Mouse (Mus musculus): ENCODE measurements around the gene Adcy1. TPM values are rescaled to one million over a fixed set of nuclear protein-coding genes. Genes with fewer than 3 reads are reported as not detected.
A peak's percentile ranks its signal among the peaks of the same experiment; 100 is the strongest.

Gene Adcy1
- polyA plus RNA-seq, 1 experiment from 2014 or later = 5.5 TPM

DNA sequence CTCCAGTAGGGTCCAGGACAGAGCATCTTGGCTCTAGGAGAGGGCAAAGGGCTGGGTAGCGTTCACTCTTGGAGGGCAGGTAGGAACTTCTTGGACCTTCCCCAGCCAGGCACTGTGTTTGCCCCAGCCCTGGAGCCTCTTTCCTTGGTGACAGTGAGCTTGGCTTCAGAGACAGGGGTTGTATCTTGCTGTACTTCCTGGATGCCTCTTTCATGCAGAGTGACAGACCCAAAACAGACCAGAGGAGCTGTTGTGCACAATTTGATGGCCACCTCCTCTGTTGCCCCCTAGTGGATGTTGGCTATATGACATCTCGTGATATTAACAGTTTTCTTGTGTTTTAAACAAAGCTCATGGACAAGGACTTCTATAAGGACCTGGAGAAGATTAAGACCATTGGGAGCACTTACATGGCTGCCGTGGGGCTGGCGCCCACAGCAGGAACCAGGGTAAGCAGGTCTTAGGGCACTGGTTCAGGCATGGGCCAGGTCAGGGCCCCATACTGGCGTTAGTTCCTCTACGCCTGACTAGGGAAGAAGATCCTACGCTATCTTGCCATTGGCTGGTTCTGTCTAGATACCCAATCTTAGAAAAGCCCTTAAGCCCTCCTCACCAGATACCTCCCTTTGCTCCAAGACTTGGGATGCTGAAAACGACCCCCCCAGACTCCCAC, 98.3 kb downstream of the Adcy1 start:
- ATAC-seq (ENCODE audit: low read depth) = peak; percentile 51; the same call in 1 of the 2 replicates
- 82% methylated on average over 8 of the region's 8 CpGs for WGBS
- Histone ChIP-seq H3K4me3 (no peak overlapping the region), H3K27ac (replicated peaks) (peak overlapping the region; percentile 80; the same call in 1 of the 2 replicates), H3K4me2 (no peak overlapping the region), H3K36me3 (peaks cover 4% of the 10 kb centered on the region; the same call in 1 of the 2 replicates), H3K4me1 (replicated peaks) (peaks cover 29% of the 10 kb centered on the region), H3K27me3 (no peaks in the 10 kb centered on the region), H3K9ac (no peak overlapping the region), H3K9me3 (no peaks in the 10 kb centered on the region)

DNA sequence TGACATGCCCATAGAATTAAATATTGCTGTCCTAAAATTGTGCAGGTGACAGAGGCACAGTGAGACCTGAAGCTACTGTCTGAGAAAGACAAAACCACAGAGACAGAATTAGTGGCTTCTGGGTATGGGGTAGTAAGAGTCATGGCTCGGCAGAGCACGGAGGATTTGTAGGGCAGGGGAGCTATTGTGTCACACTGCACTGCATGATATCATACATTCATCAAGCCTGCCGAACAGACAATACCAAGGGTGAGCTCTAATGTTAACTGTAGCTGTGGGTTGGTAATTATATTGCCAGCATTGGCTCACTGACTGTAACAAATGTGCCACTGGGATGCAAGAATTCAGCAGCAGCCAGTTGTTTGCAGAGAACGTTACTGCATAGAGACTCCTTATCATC, 101.1 kb downstream of the Adcy1 start:
- no peak overlapping the region for H3K4me3 ChIP-seq
- H3K36me3 ChIP-seq = peaks cover 16% of the 10 kb centered on the region
- peaks cover 29% of the 10 kb centered on the region for H3K4me1 ChIP-seq (replicated peaks)
- WGBS = 42% methylated on average over 4 of the region's 4 CpGs
- peak overlapping the region; percentile 56 for H3K27ac ChIP-seq (replicated peaks)
- no peak overlapping the region for H3K4me2 ChIP-seq
- no peaks in the 10 kb centered on the region for H3K9me3 ChIP-seq
- peak; percentile 66; the same call in 1 of the 2 replicates for ATAC-seq (ENCODE audit: low read depth)
- no peaks in the 10 kb centered on the region for H3K27me3 ChIP-seq
- no peak overlapping the region for H3K9ac ChIP-seq

GRCm38 (mm10) chr11:7169645-7170044, 106.4 kb downstream of the Adcy1 start:
- peaks cover 7% of the 10 kb centered on the region for H3K4me1 ChIP-seq (replicated peaks)
- H3K9ac ChIP-seq = no peak overlapping the region
- H3K4me2 ChIP-seq = no peak overlapping the region
- 100% methylated on average over 1 of the region's 1 CpGs for WGBS
- no peak overlapping the region for H3K4me3 ChIP-seq
- no peaks in the 10 kb centered on the region for H3K9me3 ChIP-seq
- no peaks in the 10 kb centered on the region for H3K27me3 ChIP-seq
- H3K27ac ChIP-seq (replicated peaks) = no peak overlapping the region
- no peak for ATAC-seq (ENCODE audit: low read depth)
- H3K36me3 ChIP-seq = peaks cover 33% of the 10 kb centered on the region

- WGBS = 87% methylated on average over 6 of the region's 6 CpGs
- Histone ChIP-seq H3K27ac (replicated peaks) (no peak overlapping the region), H3K4me2 (no peak overlapping the region), H3K4me3 (no peak overlapping the region), H3K36me3 (peaks cover 22% of the 10 kb centered on the region), H3K9me3 (no peaks in the 10 kb centered on the region), H3K9ac (no peak overlapping the region), H3K4me1 (replicated peaks) (no peaks in the 10 kb centered on the region), H3K27me3 (no peaks in the 10 kb centered on the region)
- no peak for ATAC-seq (ENCODE audit: low read depth)
Measured at GRCm38 (mm10) chr11:7173664-7174063, 110.4 kb downstream of the Adcy1 start.

GRCm38 (mm10) chr11:7178724-7179123, 115.4 kb downstream of the Adcy1 start:
- Histone ChIP-seq H3K9ac (no peak overlapping the region), H3K9me3 (no peaks in the 10 kb centered on the region)
- no peak for ATAC-seq (ENCODE audit: low read depth)

DNA sequence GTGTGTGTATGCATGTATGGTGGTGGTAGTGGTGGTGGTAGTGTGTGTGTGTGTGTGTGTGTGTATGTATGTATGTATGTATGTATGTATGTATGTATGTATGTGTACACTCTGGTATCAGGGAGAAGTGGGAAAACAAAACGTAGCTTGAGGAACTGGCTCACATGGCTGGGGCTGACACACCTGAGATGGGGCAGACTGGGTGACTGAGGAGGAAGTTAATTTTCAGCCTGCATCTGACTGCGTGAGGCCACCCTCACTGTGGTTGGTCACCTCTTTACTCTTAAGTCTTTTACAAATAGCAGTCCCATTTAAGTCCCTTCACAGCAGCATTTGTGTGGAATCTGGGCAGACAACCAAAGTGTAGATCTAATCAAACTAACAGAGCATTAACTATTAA, 116.0 kb downstream of the Adcy1 start:
- Histone ChIP-seq H3K4me2 (no peak overlapping the region), H3K9ac (no peak overlapping the region), H3K27me3 (no peaks in the 10 kb centered on the region), H3K4me1 (replicated peaks) (peaks cover 8% of the 10 kb centered on the region; the same call in 1 of the 2 replicates), H3K27ac (replicated peaks) (no peak overlapping the region), H3K4me3 (no peak overlapping the region), H3K36me3 (no peaks in the 10 kb centered on the region), H3K9me3 (no peaks in the 10 kb centered on the region)
- no peak for ATAC-seq (ENCODE audit: low read depth)
- WGBS = 100% methylated on average over 2 of the region's 2 CpGs

More at GRCm38 (mm10) chr11:7178724-7179123, 115.4 kb downstream of the Adcy1 start:
- H3K36me3 ChIP-seq = no peaks in the 10 kb centered on the region
- H3K27ac ChIP-seq (replicated peaks) = no peak overlapping the region
- 0 out of 2 replicates have a peak, but pooled peaks cover 4% of the 10 kb centered on the region for H3K4me1 ChIP-seq (replicated peaks)
- H3K4me3 ChIP-seq = no peak overlapping the region
- H3K4me2 ChIP-seq = no peak overlapping the region
- 74% methylated on average over 4 of the region's 4 CpGs for WGBS
- H3K27me3 ChIP-seq = no peaks in the 10 kb centered on the region

DNA sequence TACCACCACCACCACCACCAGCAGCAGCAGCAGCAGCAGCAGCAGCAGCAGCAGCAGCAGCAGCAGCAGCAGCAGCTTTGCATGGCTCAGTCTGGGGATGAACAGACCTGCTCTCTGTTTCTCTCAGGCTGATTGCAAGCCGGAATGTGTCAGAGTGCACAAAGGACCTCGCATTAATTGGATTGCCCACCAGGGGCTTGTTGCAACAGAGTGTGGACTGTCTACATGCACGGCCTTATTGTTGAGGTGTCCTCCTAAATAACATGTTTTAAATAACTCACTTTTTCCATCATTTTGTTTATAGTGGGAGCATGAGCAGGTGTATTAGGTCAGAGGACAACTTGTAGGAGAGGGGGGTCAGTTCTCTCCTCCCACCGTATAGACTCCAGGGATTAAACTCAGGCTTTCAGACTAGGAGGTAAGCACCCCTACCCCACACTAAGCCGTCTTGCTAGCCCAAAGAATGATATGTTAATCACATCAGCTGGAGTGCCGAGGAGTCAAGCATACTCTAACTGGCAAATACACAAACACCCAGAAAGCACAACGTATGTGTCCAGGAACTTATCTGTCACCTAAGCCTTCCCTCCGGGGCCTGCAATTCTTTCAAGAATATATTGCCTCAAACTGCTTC, 119.2 kb downstream of the Adcy1 start:
- 39% methylated on average over 8 of the region's 8 CpGs for WGBS
- no peaks in the 10 kb centered on the region for H3K9me3 ChIP-seq
- H3K36me3 ChIP-seq = no peaks in the 10 kb centered on the region
- peaks cover 14% of the 10 kb centered on the region; the same call in 1 of the 2 replicates for H3K4me1 ChIP-seq (replicated peaks)
- H3K4me3 ChIP-seq = no peak overlapping the region
- no peak overlapping the region for H3K27ac ChIP-seq (replicated peaks)
- H3K27me3 ChIP-seq = no peaks in the 10 kb centered on the region
- H3K9ac ChIP-seq = no peak overlapping the region
- peak; percentile 65; the same call in 1 of the 2 replicates for ATAC-seq (ENCODE audit: low read depth)
- H3K4me2 ChIP-seq = no peak overlapping the region

DNA sequence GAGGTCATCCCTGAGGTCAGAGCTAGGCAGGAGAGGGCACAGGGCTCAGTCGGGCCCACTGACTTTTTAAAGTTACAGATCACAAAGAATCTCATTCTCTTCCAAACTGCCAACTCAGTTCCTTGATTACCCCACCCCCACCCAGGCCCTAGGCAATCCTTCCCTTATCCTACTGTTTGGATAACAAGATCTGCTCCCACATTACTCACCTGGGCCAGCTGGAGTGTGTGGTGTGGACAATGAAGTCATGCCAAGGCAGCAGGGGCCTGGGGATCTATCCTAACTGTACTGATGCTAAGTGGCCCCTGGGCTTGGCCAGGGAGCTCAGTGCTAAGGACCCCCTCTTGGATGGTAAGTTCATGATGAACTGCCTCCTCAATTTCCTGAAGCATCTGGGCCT, 121.1 kb downstream of the Adcy1 start:
- WGBS = 39% methylated on average over 1 of the region's 1 CpGs
- Histone ChIP-seq H3K4me1 (replicated peaks) (peaks cover 14% of the 10 kb centered on the region; the same call in 1 of the 2 replicates), H3K9ac (no peak overlapping the region), H3K4me3 (no peak overlapping the region), H3K27ac (replicated peaks) (no peak overlapping the region), H3K36me3 (no peaks in the 10 kb centered on the region), H3K27me3 (no peaks in the 10 kb centered on the region), H3K4me2 (no peak overlapping the region), H3K9me3 (no peaks in the 10 kb centered on the region)
- no peak for ATAC-seq (ENCODE audit: low read depth)

GRCm38 (mm10) chr11:7187472-7187871, 124.2 kb downstream of the Adcy1 start:
- no peak overlapping the region for H3K4me2 ChIP-seq
- no peak overlapping the region for H3K27ac ChIP-seq (replicated peaks)
- ATAC-seq (ENCODE audit: low read depth) = no peak
- H3K36me3 ChIP-seq = no peaks in the 10 kb centered on the region
- peaks cover 14% of the 10 kb centered on the region; the same call in 1 of the 2 replicates for H3K4me1 ChIP-seq (replicated peaks)
- 76% methylated on average over 8 of the region's 8 CpGs for WGBS
- H3K9me3 ChIP-seq = no peaks in the 10 kb centered on the region
- H3K4me3 ChIP-seq = no peak overlapping the region
- no peak overlapping the region for H3K9ac ChIP-seq
- H3K27me3 ChIP-seq = no peaks in the 10 kb centered on the region

DNA sequence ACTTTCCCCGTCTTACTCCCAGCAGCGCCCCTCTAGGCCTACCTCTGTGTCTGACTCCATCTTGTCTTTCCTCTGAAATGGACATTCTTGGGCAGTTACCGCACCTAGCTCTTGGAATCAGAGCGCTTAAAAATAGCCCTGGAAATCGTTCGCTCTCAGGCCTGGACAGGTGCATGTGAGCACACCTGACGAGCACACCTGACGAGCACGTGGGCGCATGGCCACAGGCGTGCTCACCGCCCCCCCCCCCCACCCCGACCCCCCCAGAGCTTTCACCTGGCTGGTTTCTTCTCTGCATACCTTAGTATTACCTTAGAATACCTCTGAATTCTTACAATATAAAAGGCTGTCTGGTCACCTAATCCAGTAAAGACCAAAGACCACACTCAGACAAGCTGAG, 125.2 kb downstream of the Adcy1 start, which contains the start of gene Gm11985:
Gm11985 (minus strand) TSS at position 101 of the 400 bp plus-strand sequence.
- no peak within 1 kb of the TSS for H3K4me2 ChIP-seq
- no peak within 1 kb of the TSS for H3K4me3 ChIP-seq
- H3K4me1 ChIP-seq (replicated peaks) = peaks cover 10% of the 10 kb centered on the region; the same call in 1 of the 2 replicates
- no peak within 1 kb of the TSS for H3K9ac ChIP-seq
- H3K36me3 ChIP-seq = no peaks in the 10 kb centered on the region
- no peak for ATAC-seq (ENCODE audit: low read depth)
- 91% methylated on average over 13 of the region's 13 CpGs for WGBS
- H3K27me3 ChIP-seq = no peaks in the 10 kb centered on the region
- no peak within 1 kb of the TSS for H3K27ac ChIP-seq (replicated peaks)
- no peaks in the 10 kb centered on the region for H3K9me3 ChIP-seq

DNA sequence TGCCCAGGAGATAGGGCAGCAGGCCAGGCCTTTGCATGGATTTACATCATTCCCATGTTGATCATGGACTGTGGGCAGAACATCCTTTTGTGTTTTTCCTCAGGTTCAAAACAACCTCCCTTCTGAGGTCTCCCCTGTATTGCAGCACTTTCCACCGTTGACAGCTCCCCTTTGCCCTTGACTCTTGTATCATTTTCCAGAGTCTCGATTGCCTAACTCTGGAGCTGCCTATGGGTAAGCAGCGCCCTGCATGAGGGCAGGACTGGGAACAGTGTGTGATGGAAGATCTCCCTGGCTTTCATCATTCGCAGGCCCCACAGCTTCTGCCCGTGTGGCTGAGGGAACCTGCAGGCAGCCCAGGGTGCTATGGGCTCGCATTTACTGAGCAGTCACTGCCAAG, 129.4 kb downstream of the Adcy1 start:
- no peaks in the 10 kb centered on the region for H3K36me3 ChIP-seq
- WGBS = 67% methylated on average over 6 of the region's 6 CpGs
- no peak for ATAC-seq (ENCODE audit: low read depth)
- no peak overlapping the region for H3K27ac ChIP-seq (replicated peaks)
- no peaks in the 10 kb centered on the region for H3K9me3 ChIP-seq
- H3K4me3 ChIP-seq = no peak overlapping the region
- H3K4me2 ChIP-seq = no peak overlapping the region
- peaks cover 6% of the 10 kb centered on the region for H3K4me1 ChIP-seq (replicated peaks)
- H3K27me3 ChIP-seq = no peaks in the 10 kb centered on the region
- no peak overlapping the region for H3K9ac ChIP-seq

DNA sequence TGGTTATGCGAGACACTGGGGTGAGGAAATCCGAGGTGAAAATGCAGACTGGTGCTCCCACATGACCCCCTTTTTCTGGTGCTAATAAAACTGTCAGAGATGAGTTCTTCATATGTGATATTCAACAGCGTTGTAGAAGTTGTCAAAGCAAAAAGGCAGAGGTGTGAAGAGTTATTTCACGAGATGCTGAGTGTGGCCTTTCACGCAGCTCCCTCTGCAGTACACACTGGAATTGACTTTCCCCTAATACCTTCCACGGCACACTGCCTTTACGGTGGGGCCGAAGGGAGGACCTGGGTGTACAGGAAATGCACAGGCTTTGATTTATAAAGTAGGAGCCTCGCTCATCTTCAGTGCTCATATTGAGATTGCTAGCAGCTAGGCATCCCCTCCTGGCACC, 129.8 kb downstream of the Adcy1 start:
- Histone ChIP-seq H3K9me3 (no peaks in the 10 kb centered on the region), H3K4me1 (replicated peaks) (peaks cover 6% of the 10 kb centered on the region), H3K36me3 (no peaks in the 10 kb centered on the region), H3K27me3 (no peaks in the 10 kb centered on the region), H3K4me2 (no peak overlapping the region), H3K4me3 (no peak overlapping the region), H3K9ac (no peak overlapping the region), H3K27ac (replicated peaks) (no peak overlapping the region)
- WGBS = 77% methylated on average over 9 of the region's 9 CpGs
- ATAC-seq (ENCODE audit: low read depth) = no peak

Data from neural tube, embryonic 13.5 days (tissue).